ENCODE assay signal across 7 mouse cellular contexts in genomic region chr7:107568971-107569370, GRCm38 (mm10). TPM values are rescaled to one million over a fixed set of nuclear protein-coding genes. Genes with fewer than 3 reads are reported as not detected.
A peak's percentile ranks its signal among the peaks of the same experiment; 100 is the strongest.
DNase-seq lines count a peak whose midpoint lies in the region; ATAC-seq and TF ChIP-seq lines count a peak whose summit lies in the region.

No protein-coding gene starts in this region.

- ATAC-seq in kidney, embryonic 15.5 days (replicated peaks; ENCODE audit: low FRiP score) = no peak
- no peak for ATAC-seq in limb, embryonic 12.5 days (ENCODE audit: insufficient number of reproducible peaks, insufficient read depth, low FRiP score, low TSS enrichment, low read depth)
- ATAC-seq in megakaryocyte-erythroid progenitor cell, adult 5-6 weeks (replicated peaks; ENCODE audit: low FRiP score, low TSS enrichment, poor library complexity, severe bottlenecking) = no peak

- peak overlapping the region; percentile 50 for H3K4me2 ChIP-seq in kidney, embryonic 15.5 days
- H3K4me2 ChIP-seq in limb, embryonic 12.5 days = peak overlapping the region; percentile 68

- no peaks in the 10 kb centered on the region for H3K27me3 ChIP-seq in kidney, embryonic 15.5 days
- H3K27me3 ChIP-seq in limb, embryonic 12.5 days = no peaks in the 10 kb centered on the region

- H3K4me3 ChIP-seq in kidney, embryonic 15.5 days (replicated peaks) = peak overlapping the region; percentile 34
- 0 out of 2 replicates have a peak overlapping the region, but pooled peaks have one; percentile 26 for H3K4me3 ChIP-seq in cortical plate, adult 2 months (ENCODE audit: insufficient read depth, low read length)
- peak overlapping the region; percentile 33 for H3K4me3 ChIP-seq in limb, embryonic 12.5 days (replicated peaks)

- no peak for TF ChIP-seq POLR2A in cortical plate, adult 2 months (IDR thresholded peaks at IDR 0.05; ENCODE audit: extremely low read depth, insufficient read depth, low read length)

- peaks cover 17% of the 10 kb centered on the region for H3K36me3 ChIP-seq in kidney, embryonic 15.5 days
- H3K36me3 ChIP-seq in limb, embryonic 12.5 days = peaks cover 31% of the 10 kb centered on the region

- TF ChIP-seq CTCF in cortical plate, adult 2 months (IDR thresholded peaks at IDR 0.05; ENCODE audit: extremely low read depth, insufficient read depth, low read length) = no peak

- H3K9ac ChIP-seq in kidney, embryonic 15.5 days = 0 out of 2 replicates have a peak overlapping the region, but pooled peaks have one; percentile 14
- H3K9ac ChIP-seq in limb, embryonic 12.5 days (replicated peaks) = peak overlapping the region; percentile 50

- no peak overlapping the region for H3K27ac ChIP-seq in kidney, embryonic 15.5 days
- H3K27ac ChIP-seq in cortical plate, adult 2 months (ENCODE audit: insufficient read depth, low read length) = no peak overlapping the region; the same call in 1 of the 2 replicates
- no peak overlapping the region for H3K27ac ChIP-seq in limb, embryonic 12.5 days

- no peaks in the 10 kb centered on the region for H3K9me3 ChIP-seq in kidney, embryonic 15.5 days (replicated peaks)
- H3K9me3 ChIP-seq in limb, embryonic 12.5 days = peaks cover 13% of the 10 kb centered on the region; the same call in 1 of the 2 replicates

- 50% methylated on average over 4 of the region's 4 CpGs for WGBS in kidney, embryonic 15.5 days
- WGBS in limb, embryonic 12.5 days = 58% methylated on average over 4 of the region's 4 CpGs

- DNase-seq in kidney, adult 8-10 months = no peak
- peak; percentile 19 for DNase-seq in cerebellum, adult 9-11 months
- no peak for DNase-seq in embryo, embryonic 10 days (ENCODE audit: low spot score)

- peaks cover 25% of the 10 kb centered on the region for H3K4me1 ChIP-seq in kidney, embryonic 15.5 days
- H3K4me1 ChIP-seq in cortical plate, adult 2 months (ENCODE audit: control insufficient read depth, insufficient read depth, low read length) = no peaks in the 10 kb centered on the region
- peaks cover 19% of the 10 kb centered on the region for H3K4me1 ChIP-seq in limb, embryonic 12.5 days (replicated peaks)

RNA-seq across cellular contexts. Expression of gene Olfml1, which starts 1.7 kb away (rescaled TPM):
- 24.1 and 26.1 TPM in 2 replicates for polyA plus RNA-seq in kidney, embryonic 15.5 days (2015; fragmentation: Nextera tagmentation; extraction: Ambion mirVana)
- 12.4 and 13.4 TPM in 2 replicates for polyA plus RNA-seq in cortical plate, adult 2 months (2012; rRNA removed)
- polyA plus RNA-seq in limb, embryonic 12.5 days (2016; fragmentation: Nextera tagmentation; extraction: Ambion mirVana) = 30.2 and 32.1 TPM in 2 replicates
- total RNA-seq in megakaryocyte-erythroid progenitor cell, adult 5-6 weeks (2014; fragmentation: Nextera tagmentation) = not detected in 2 replicates
- total RNA-seq in megakaryocyte-erythroid progenitor cell, adult 5-6 weeks (2017) = not detected in 2 replicates

RNA-seq across cellular contexts. Expression of gene Ppfibp2, which starts 26.0 kb away (rescaled TPM):
- 5.6 and 6.2 TPM in 2 replicates for polyA plus RNA-seq in kidney, embryonic 15.5 days (2015; fragmentation: Nextera tagmentation; extraction: Ambion mirVana)
- 7.5 and 8.4 TPM in 2 replicates for polyA plus RNA-seq in cortical plate, adult 2 months (2012; rRNA removed)
- polyA plus RNA-seq in limb, embryonic 12.5 days (2016; fragmentation: Nextera tagmentation; extraction: Ambion mirVana) = 14.1 and 15.1 TPM in 2 replicates
- 0.66 and 1.5 TPM in 2 replicates for total RNA-seq in megakaryocyte-erythroid progenitor cell, adult 5-6 weeks (2014; fragmentation: Nextera tagmentation)
- total RNA-seq in megakaryocyte-erythroid progenitor cell, adult 5-6 weeks (2017) = 1.0 and 3.6 TPM in 2 replicates

RNA-seq across cellular contexts. Expression of gene 5330417H12Rik, which starts 56.0 kb away (rescaled TPM):
- polyA plus RNA-seq in kidney, embryonic 15.5 days (2015; fragmentation: Nextera tagmentation; extraction: Ambion mirVana) = not detected in 2 replicates
- not detected in 2 replicates for polyA plus RNA-seq in cortical plate, adult 2 months (2012; rRNA removed)
- not detected in 2 replicates for polyA plus RNA-seq in limb, embryonic 12.5 days (2016; fragmentation: Nextera tagmentation; extraction: Ambion mirVana)
- total RNA-seq in megakaryocyte-erythroid progenitor cell, adult 5-6 weeks (2014; fragmentation: Nextera tagmentation) = not detected in 2 replicates
- total RNA-seq in megakaryocyte-erythroid progenitor cell, adult 5-6 weeks (2017) = not detected in 2 replicates
